Mouse (Mus musculus) retina, postnatal 1 day (tissue): ENCODE results near the gene Rxfp1.
"Not testable (repeated sequence)": the region's sequence is repeated elsewhere in the genome, so short reads cannot be mapped to it uniquely, and the experiment has no call there.

ENCODE experiments used
- DNase-seq: peaks from one replicate; pipeline ENCODE4 v3.0.0-alpha.2; 2012

Rxfp1 gene

GRCm38 (mm10) chr3:79737780-79738179 lies at the start of gene Rxfp1:
Gene Rxfp1, minus strand, starts transcription at chr3:79737880.
- DNase-seq, result no peak

- DNase-seq, result peak; percentile 15
Observed at GRCm38 (mm10) chr3:79784362-79784736, 46.7 kb upstream of the Rxfp1 start.

GRCm38 (mm10) chr3:79783630-79784361 lies 46.1 kb upstream of the Rxfp1 start:
- DNase-seq, result peak; percentile 9

GRCm38 (mm10) chr3:79772701-79773100 lies 35.0 kb upstream of the Rxfp1 start:
- DNase-seq, result no peak

GRCm38 (mm10) chr3:79753736-79754135 lies 16.1 kb upstream of the Rxfp1 start:
- DNase-seq, result no peak

- DNase-seq, result no peak
Observed at GRCm38 (mm10) chr3:79746585-79746984, 8.9 kb upstream of the Rxfp1 start.

GRCm38 (mm10) chr3:79745101-79745500 lies 7.4 kb upstream of the Rxfp1 start:
- DNase-seq, result peak; percentile 8

GRCm38 (mm10) chr3:79744415-79744814 lies 6.7 kb upstream of the Rxfp1 start:
- DNase-seq, result no peak

GRCm38 (mm10) chr3:79740351-79740750 lies 2.7 kb upstream of the Rxfp1 start:
- DNase-seq, result no peak

- DNase-seq, result no peak
Observed at GRCm38 (mm10) chr3:79738451-79738850, 771 bp upstream of the Rxfp1 start.

GRCm38 (mm10) chr3:79726506-79727075 lies 11.1 kb downstream of the Rxfp1 start:
- no peak for DNase-seq

GRCm38 (mm10) chr3:79720756-79721484 lies 16.8 kb downstream of the Rxfp1 start:
- no peak for DNase-seq

- no peak for DNase-seq
Observed at GRCm38 (mm10) chr3:79706436-79706835, 31.2 kb downstream of the Rxfp1 start.

- no peak for DNase-seq
Observed at GRCm38 (mm10) chr3:79703135-79703534, 34.5 kb downstream of the Rxfp1 start.

GRCm38 (mm10) chr3:79691957-79692356 lies 45.7 kb downstream of the Rxfp1 start:
- DNase-seq, result no peak

GRCm38 (mm10) chr3:79690111-79690651 lies 47.5 kb downstream of the Rxfp1 start:
- DNase-seq, result no peak

GRCm38 (mm10) chr3:79688101-79688500 lies 49.6 kb downstream of the Rxfp1 start:
- not testable (repeated sequence) for DNase-seq

GRCm38 (mm10) chr3:79683529-79683928 lies 54.2 kb downstream of the Rxfp1 start:
- DNase-seq, result no peak

GRCm38 (mm10) chr3:79682351-79683132 lies 55.1 kb downstream of the Rxfp1 start:
- peak; percentile 81 for DNase-seq

- no peak for DNase-seq
Observed at GRCm38 (mm10) chr3:79676411-79676810, 61.3 kb downstream of the Rxfp1 start.

GRCm38 (mm10) chr3:79674641-79675040 lies 63.0 kb downstream of the Rxfp1 start:
- DNase-seq, result no peak

- DNase-seq, result peak; percentile 74
Observed at GRCm38 (mm10) chr3:79673082-79673481, 64.6 kb downstream of the Rxfp1 start.

GRCm38 (mm10) chr3:79672188-79672587 lies 65.5 kb downstream of the Rxfp1 start:
- DNase-seq, result no peak
